Mouse (Mus musculus): ENCODE results near the gene Shb. TPM values are rescaled to one million over a fixed set of nuclear protein-coding genes. Genes with fewer than 3 reads are reported as not detected.
A peak's percentile ranks its signal among the peaks of the same experiment; 100 is the strongest.

Shb gene
- 10 to 100 TPM; 13.1 to 18.7 TPM for total RNA-seq (2021)

DNA sequence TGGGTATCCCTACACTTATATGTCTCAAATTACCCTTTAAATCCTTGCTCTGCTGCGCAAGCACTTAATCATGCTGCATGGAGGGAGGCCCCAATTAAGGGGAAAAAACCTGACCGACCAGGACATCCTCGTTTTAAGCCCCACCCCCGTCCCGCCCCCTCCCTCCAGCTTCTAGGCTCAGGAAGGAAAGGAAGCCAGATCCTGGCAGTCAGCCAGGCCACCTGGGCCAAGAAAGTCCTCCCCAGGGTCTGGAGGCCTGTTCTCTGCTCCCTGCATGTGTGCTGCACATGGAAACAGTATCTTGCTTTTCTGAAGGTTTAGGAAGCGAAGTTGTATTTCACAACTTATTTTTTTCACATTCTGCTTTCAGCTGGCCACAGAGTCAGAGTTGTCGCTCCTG, at the start of gene Shb:
Gene Shb, minus strand, starts transcription at position 96 of the 400 bp plus-strand sequence.
- peak in 1 of 2 experiments; percentile 88 for DNase-seq (ENCODE audit: extremely low spot score in 1 of 2, low spot score in 2 of 2)
- intact Hi-C loops (cut with DNase I), result no loop called here

DNA sequence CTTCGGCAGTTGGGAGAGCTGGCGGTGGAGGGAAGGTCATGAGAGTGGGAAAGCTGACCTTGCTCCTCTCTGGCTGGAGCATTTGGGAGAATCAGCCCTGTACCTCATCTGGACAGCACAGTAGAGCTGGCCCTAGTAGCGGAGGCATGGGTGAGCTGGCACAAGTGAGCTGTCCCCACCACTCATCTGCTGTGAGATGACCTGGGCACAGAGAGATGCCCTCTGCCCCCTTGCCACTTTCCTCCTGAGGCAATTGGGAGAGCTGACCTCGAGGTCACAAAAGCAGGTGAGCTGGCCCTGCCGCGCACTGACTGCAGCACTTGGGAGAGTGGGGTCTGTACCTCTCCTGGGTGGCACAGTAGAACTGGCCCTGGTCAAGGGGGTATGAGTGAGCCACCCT, 48.8 kb upstream of the Shb start:
- intact Hi-C loops (cut with DNase I), result no loop called here
- DNase-seq (ENCODE audit: extremely low spot score in 1 of 2, low spot score in 2 of 2), result no peak

DNA sequence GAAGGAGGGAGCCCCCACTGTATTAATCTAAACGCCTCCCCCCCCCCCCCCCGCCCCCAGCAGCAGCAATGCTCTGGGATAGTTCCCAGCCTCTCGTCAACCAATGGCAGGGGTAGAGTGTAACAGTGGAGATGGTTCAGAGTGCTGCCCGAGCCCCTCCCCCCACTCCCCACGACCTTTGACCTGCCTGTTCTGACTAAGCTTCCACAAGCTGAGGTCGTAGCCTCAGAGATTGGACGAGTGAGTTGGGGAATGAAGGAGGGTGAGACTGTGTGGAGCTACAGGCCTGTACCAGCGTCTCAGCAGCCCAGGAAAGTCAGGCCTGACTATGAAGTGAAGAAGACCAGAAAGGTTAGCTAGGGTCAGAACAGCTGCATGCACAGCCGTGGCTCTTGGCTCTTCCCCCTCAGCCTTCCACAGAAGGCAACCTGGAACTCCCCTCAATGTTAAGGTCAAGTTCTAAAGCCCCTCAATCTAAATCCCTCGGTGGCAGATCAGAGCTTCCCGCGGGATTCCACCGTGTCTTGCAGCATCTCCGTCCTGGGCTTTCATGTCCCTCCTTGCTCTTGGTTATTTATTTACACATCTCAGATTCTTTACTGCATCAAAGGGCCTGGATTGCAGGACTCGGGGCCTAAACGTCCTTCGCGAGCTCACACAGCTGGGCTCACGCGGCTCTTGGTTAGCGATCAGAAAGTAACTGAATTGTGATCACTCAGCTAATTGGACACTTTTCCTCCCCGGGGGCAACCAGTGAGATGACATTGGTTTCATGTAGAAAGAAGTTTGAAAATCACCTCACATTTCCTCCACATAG, 46.5 kb upstream of the Shb start:
- intact Hi-C loops (cut with DNase I), result no loop called here
- DNase-seq (ENCODE audit: extremely low spot score in 1 of 2, low spot score in 2 of 2), result no peak

DNA sequence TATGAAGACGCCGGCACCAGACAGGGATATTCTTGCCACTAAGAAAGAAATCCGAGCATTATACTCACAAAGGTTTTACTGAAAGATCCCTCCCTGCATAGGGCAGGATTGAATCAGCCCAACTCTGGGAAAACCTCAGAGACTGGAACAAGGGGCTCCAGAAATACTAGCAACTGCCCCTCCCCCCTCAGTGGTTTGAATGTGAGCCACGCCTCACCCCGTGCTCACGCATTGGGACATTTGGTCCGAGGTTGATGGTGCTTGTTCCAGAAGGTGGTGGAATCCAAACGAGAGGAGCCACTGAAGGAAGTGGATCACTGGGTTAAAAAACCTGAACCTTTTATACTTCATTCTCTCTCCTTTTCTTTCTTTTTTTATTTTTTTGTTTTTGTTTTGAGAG, 45.4 kb upstream of the Shb start:
- no peak for DNase-seq (ENCODE audit: extremely low spot score in 1 of 2, low spot score in 2 of 2)
- intact Hi-C loops (cut with DNase I), result no loop called here

DNA sequence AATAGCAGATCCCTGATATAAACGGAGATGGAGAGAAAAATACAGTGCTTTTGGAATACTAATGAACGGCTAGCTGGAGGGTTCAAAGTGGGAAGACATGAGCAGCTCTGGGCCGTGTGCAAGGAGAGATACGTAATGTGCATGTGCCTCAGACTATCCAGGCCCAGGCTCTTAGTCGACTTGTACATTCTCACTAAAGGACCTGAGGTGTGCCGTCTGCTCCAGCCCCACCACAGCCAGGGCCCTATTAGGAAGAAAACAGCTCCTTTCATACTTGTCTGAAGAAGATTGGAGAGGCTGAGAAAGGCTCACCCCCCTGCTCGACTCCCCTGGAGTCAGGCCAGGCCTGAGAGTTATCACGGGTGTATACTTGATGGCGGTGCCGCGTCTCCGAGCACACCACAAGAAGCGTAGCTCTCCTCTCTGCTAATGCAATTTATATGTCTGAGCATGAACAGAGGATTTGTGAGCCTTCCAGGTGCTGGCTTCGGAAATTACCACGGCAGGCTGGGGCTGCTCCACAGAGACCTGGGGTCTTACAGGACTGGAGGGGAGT, 42.4 kb upstream of the Shb start:
- intact Hi-C loops (cut with DNase I), result no loop called here

DNA sequence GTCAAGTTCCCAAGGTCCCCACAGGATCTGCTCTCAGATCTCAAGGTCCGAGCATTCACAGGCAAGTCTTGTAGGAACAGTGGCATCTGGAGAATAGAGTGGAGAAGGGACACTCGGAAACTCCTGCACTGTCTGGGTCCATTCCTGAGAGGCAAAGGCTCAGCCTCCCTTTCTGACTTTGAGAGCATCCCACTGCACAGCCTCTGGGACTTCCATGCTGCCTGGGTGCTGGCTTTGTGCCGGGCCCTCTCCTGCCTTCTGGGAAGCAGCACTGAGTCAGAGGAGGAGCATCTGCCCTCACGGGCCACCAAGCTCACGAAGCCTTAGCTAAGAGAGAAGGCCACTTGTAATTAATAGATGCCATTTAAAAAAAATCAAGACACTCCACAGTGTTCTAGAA, 37.3 kb upstream of the Shb start:
- no peak for DNase-seq (ENCODE audit: extremely low spot score in 1 of 2, low spot score in 2 of 2)
- intact Hi-C loops (cut with DNase I), result no loop called here

More for the DNA sequence above, 42.4 kb upstream of the Shb start:
- DNase-seq (ENCODE audit: extremely low spot score in 1 of 2, low spot score in 2 of 2), result no peak

DNA sequence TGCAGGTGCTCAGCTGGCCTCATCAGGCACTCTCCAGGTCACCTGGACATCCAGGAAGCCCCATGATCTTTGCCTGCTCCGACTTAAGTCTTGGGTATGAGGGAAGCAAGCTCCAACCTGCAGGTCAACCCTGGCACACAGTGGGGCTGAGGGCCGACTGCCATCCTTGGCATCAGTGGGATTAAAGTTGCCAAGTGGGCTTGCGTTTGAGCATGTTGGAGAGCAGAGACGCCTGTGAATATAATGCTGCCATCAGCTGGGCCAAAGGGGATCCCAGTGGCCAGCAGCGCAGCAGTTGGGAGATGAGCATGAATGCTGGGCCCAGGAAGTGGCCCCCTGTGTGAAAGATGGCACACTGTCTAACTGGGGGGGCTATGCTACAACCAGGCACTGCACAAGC, 25.9 kb upstream of the Shb start:
- DNase-seq (ENCODE audit: extremely low spot score in 1 of 2, low spot score in 2 of 2), result no peak
- intact Hi-C loops (cut with DNase I), result no loop called here

DNA sequence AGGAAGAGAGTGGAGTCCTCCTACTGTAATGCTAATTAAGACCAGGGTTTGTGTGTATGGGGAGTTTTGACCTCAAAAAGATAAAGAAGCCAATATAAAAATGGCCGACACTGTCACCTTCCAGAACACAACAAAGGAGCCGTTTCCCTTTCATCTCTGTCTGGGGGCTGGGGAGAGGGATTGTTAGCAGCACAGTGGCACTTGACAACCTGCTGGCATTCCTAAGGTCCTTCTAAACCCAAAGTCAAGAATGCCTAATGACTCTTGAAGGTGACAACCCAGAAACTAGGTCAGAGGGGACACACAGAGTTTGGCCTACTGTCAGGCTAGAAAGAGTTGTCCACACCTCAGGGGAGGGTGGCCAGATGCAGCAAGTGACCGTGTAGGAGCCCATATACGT, 20.3 kb upstream of the Shb start:
- intact Hi-C loops (cut with DNase I), result no loop called here
- DNase-seq (ENCODE audit: extremely low spot score in 1 of 2, low spot score in 2 of 2), result no peak

DNA sequence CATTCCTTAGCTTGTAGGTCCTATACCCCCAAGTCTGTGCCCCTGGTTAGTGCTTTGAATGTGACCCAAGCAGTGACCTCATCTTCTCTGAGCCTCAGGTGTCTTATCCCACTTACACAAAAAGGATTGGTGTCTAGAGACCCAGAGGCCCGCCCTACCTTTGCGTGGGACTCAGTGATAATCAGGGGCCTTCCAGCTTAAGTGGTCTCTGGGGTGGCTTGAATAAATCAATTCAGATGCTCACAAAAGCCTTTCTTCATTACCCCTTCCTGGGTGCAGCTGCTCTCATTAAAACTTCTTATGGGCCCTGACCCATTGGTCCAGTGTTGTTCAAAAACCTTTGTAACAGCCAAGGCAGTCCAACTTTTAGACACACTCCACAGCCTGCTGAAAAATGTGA, 18.7 kb upstream of the Shb start:
- intact Hi-C loops (cut with DNase I), result no loop called here
- no peak for DNase-seq (ENCODE audit: extremely low spot score in 1 of 2, low spot score in 2 of 2)

DNA sequence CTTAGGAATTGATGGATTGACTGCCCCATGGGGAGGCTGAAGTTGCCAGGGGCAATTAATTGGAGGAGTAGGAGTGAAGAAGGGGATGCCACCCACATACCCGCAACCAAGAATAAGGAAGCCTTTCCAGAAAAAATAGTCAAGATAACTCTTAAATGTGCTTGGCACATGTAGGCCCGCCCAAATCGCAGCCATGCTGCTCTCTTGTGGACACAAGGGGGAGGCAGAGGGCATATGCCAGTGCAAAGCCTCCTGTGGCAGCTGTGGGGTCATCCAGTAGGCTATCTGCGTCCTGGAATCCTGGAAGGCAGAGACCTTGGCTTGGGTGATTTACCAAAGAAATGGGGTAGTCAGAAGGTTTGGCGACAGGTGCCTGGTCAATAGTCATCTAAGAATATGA, 17.2 kb upstream of the Shb start:
- intact Hi-C loops (cut with DNase I), result no loop called here
- DNase-seq (ENCODE audit: extremely low spot score in 1 of 2, low spot score in 2 of 2), result peak in 1 of 2 experiments; percentile 28

DNA sequence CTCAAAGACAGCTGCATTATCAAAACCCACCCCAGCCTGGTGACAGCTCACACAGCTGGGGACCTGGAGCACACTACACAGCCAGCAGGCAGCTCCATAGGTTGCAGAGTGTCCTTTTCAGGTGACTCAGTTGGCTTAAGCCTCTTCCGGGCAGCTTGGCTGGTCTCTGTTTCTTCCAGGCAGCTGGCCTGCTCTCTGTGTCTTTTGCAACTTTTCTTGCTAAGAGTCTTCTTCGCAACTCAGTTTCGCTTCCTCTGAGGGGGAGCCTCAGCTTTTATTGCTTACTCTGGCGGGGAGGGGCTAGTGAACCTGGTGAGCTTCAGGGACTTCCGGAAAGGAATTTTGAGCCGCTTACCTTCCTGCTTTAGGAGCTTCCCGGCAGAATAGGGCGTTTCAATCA, 13.6 kb upstream of the Shb start:
- intact Hi-C loops (cut with DNase I), result no loop called here
- DNase-seq (ENCODE audit: extremely low spot score in 1 of 2, low spot score in 2 of 2), result no peak

DNA sequence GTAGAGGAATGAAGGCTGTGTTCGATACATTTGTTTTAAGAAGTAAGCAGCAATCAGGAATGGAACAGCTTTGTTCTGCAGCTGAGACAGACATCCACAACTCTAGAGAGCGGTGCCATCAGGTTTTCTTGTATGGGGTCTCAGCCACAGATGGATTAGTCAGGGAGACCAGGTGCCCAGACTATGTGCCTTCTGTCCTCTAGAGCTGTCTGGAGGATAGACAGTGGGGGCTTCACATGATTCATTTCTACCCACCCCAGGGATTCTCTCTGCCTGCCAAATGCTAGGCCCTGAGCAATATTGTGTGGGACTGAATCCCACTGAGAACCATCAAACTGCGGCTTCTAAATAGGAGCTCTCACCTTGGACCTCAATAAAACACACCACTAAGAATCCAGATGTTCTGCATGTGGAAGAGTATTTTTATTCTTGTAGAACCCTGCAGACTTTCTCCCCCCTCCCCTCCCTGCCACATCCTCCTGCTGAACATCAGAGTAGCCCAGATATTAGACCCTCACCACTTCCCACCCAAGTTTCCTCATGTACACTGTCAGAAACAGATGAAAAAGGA, 11.3 kb upstream of the Shb start:
- intact Hi-C loops (cut with DNase I), result no loop called here
- no peak for DNase-seq (ENCODE audit: extremely low spot score in 1 of 2, low spot score in 2 of 2)

DNA sequence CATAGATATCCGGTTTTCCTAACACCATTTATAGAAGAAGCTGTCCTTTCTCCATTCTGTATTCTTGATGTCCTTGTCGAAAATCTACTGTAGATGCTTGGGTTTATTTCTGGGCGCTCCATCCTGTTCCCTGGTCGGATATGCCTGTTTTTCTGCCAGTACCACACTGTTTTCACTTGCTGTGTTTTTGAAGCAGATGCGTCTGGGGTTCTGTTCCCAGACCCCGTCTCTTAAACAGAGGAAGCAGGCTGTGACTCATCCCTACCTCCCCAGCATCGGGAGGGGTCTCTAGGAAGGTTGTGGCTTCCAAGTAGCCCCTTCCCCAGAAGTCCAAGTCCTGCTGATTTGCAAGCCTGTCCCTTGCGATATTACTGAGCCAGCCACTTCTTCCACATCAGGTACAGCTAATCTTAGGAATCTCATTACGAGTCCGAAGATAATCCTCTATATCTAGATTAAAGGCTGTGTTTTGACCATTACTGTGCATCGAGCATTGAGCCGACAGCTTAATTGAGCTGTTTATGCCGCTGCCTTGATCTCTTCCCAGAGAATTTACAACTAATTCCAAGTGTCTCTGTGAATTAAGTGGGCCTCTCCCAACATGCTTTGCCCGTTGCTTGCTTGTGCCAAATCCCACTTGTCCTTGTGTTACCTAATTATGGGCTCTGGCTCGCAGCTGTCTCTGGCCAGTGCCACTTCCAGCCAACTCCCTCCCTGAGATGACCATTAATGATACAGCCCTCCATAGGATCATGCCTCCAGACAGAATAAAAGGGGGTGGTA, 8.1 kb upstream of the Shb start:
- no peak for DNase-seq (ENCODE audit: extremely low spot score in 1 of 2, low spot score in 2 of 2)
- intact Hi-C loops (cut with DNase I), result no loop called here

DNA sequence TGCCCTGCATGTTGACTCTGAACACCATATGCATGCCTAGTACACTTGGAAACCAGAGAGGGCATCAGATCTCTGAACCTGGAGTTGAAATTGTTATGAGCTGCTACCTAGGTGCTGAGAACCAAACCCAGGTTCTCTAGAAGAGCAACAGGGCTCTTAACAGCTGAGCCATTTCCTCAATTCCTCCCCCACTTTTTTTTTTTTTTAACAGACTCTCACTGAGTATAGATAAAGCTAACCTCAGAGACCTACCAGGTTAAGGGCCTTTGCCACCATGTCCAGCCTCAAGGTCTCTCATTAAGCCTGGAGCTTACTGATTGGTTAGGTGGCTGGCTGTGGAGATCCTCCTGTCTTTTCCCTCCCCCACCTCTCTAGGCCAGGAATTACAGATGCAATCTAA, 6.9 kb upstream of the Shb start:
- no peak for DNase-seq (ENCODE audit: extremely low spot score in 1 of 2, low spot score in 2 of 2)
- intact Hi-C loops (cut with DNase I), result loop anchor here (5.0 kb wide), 1 partner anchor 228 kb away; no protein-coding TSS in a partner anchor

DNA sequence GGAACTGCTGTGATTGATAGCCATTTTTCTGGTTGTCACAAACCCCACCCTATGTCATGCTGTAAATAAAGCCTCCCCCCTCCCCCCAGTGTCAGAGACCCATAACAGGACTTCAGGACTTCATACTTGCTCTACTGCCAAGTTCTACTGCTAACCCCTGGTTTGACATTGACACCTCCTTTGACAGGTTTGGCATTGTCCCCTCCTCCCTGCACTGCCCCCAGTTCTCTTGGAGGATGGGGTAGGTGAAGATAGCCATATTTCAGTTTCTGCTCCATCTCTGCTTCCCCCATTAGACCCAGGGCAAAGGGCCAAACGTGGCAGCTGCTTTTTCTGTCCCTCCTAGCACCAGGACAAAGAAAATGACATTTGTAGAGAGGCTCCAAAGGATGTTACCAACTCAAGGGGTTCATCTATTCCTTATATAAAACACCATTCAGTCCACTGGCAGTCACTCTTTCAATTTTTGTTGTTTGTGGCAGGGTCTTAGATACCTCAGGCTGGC, 1.2 kb upstream of the Shb start:
- DNase-seq (ENCODE audit: extremely low spot score in 1 of 2, low spot score in 2 of 2), result no peak
- intact Hi-C loops (cut with DNase I), result no loop called here

DNA sequence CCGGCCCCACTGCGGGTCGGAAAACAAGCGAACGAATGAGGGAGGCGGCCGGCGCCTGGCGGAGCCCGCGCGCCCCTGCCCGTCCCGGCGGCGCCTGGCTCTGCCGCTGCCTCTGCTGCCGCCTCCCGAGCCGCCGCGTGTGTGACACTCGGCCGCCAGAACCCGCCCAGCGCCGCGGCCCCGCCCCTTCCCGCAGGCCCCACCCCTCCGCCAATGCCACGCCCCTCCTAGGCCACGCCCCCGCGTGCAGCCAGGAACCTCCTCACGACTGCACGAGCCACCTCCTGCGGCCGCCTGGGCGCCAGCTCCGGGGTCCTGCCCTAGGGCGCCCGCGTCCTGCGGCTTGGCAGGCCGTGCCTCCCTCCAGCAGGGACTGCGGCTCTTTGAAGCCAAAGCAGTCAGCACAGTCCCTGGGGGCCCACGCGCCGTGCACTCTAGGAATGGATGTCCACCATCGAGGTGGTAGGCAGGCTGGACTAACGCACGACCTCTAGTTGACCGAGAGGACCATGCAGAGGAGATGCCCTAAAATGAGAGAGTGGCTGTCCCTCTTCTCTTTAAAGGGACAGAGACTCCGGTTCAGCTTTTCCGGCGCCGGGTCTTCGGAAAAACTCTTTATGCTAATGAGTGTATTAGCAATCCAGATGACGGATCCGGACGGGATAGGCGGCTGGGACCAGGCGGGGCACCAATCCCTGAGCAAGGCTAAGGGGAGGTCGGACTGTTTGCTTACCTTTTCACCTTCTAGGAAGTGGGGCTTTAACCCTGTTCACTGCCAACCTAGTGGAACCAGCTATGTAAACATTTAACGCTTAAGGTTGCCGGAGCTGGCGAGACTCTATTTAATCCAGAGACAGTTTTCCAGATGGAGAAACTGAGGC, 1.4 kb downstream of the Shb start:
- intact Hi-C loops (cut with DNase I), result no loop called here
- DNase-seq (ENCODE audit: extremely low spot score in 1 of 2, low spot score in 2 of 2), result peak; percentile 80 to 92

DNA sequence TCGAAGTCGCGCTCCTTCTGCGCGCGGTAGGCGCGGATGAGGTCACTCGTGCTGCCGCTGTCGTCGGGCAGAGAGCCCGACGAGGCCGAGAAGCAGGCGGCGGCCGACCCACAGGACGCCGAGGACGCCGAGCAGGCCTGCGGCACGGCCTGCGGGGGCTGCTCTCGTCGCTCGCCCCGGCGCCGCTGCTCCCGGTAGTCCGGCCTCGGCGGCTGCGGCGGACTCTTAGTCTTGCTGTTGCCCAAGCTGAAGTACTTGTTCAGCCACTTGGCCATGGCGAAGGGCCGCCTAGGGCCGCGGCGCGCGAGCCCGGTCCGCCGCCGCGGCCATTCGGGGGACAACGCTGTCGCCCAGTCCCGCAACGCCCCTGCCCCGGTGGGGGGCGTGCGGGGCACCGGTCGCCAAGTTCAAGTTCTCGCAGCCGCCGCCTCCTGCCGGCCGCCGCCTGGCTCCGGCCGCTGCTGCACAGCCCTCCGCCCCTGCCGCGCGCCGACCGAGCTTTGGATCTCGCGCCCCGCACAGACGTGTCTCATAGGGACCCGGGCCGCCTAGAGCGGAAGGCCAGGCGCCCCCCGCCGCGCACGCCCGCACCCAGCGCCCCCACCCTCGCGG, 2.2 kb downstream of the Shb start:
- DNase-seq (ENCODE audit: extremely low spot score in 1 of 2, low spot score in 2 of 2), result peak in 1 of 2 experiments; percentile 57
- intact Hi-C loops (cut with DNase I), result loop anchor here (5.0 kb wide), 2 partner anchors 93 to 108 kb away; no protein-coding TSS in a partner anchor
